Mouse (Mus musculus) testis, adult 2 months (tissue): Measurements from ENCODE around the gene Opcml.

Experiments used
- CTCF ChIP-seq: fragments of 200-500 bp; IDR thresholded peaks from 2 replicates; pipeline ENCODE4 v1.5.1; 2012; ENCODE audit warnings: low read depth, mild to moderate bottlenecking, inconsistent platforms, low read length, moderate library complexity; ENCODE audit not compliant: control insufficient read depth, insufficient read depth, insufficient replicate concordance
- POLR2A ChIP-seq: fragments of 200-500 bp; IDR thresholded peaks from 2 replicates; pipeline ENCODE4 v1.6.1; 2012; ENCODE audit warnings: low read depth, mild to moderate bottlenecking, inconsistent platforms, low read length, moderate library complexity; ENCODE audit not compliant: control insufficient read depth

DNA sequence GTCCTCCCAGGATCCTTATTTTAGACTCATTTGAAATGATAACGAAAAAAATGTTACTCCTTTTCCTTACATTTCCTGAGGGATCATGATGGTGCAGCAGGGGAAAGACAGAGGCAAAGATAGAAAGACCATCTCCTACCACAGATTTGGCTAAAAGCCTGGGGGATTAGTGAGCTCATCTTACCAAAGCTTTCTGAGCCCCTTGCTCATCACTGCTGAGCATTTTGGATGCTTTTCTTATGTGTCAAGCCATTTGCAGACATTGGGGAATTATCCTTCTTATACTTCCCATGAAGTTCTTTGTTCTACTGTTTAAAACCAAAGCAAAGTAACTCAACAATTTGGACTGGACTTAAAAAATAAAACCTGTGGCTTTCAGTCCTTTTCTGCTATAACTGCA is 30.6 kb downstream of the Opcml start:
- TF ChIP-seq POLR2A (no peak), CTCF (no peak)
